Mouse (Mus musculus) stomach, embryonic 16.5 days (tissue): Measurements from ENCODE around the gene Mlh3. TPM values are rescaled to one million over a fixed set of nuclear protein-coding genes. Genes with fewer than 3 reads are reported as not detected.

Experiments
- ATAC-seq: fragments of 200-750 bp; cut with Nextera tagmentation; 2 replicates; pipeline ENCODE4 v1.8.0; 2017; ENCODE audit warnings: moderate number of reproducible peaks, moderate TSS enrichment; ENCODE audit not compliant: insufficient read depth, low FRiP score
- H3K27ac ChIP-seq: fragments of 300-500 bp; sonication (generic); 2 replicates; pipeline ENCODE4 v1.5.1; 2014; ENCODE audit warnings: low read length
- H3K27me3 ChIP-seq: fragments of 300-500 bp; sonication (generic); 2 replicates; pipeline ENCODE4 v1.6.1; 2014; ENCODE audit warnings: low read length, control low read depth, mixed read lengths; ENCODE audit not compliant: control insufficient read depth, insufficient read depth
- H3K36me3 ChIP-seq: fragments of 300-500 bp; sonication (generic); 2 replicates; pipeline ENCODE4 v1.6.1; 2014; ENCODE audit warnings: low read length; ENCODE audit not compliant: control insufficient read depth, insufficient read depth
- H3K4me1 ChIP-seq: fragments of 300-500 bp; sonication (generic); 2 replicates; pipeline ENCODE4 v1.6.1; 2014; ENCODE audit warnings: low read length, control low read depth, mixed read lengths; ENCODE audit not compliant: control insufficient read depth, insufficient read depth
- H3K4me2 ChIP-seq: fragments of 300-500 bp; sonication (generic); 2 replicates; pipeline ENCODE4 v1.6.1; 2014; ENCODE audit warnings: low read depth, low read length, mixed read lengths
- H3K4me3 ChIP-seq: fragments of 300-500 bp; sonication (generic); replicated peaks from 2 replicates; pipeline ENCODE4 v1.5.1; 2014; ENCODE audit warnings: mild to moderate bottlenecking, low read length
- H3K9ac ChIP-seq: fragments of 300-500 bp; sonication (generic); 2 replicates; pipeline ENCODE4 v1.6.1; 2014; ENCODE audit warnings: low read length
- H3K9me3 ChIP-seq: fragments of 300-500 bp; sonication (generic); replicated peaks from 2 replicates; pipeline ENCODE4 v1.6.1; 2016; ENCODE audit warnings: low read length, control low read depth; ENCODE audit not compliant: control insufficient read depth
- WGBS: fragments of 180-500 bp; shearing (Covaris S2); extraction: QIAGEN DNeasy Blood & Tissue Kit; methylation state at CpG from one replicate; pipeline ENCODE4 v1.1.7; 2014; 5-methylcytosine and 5-hydroxymethylcytosine counted together
- polyA plus RNA-seq: library from polyadenylated mRNA; unstranded; fragments of >200 nt; fragmentation: Nextera tagmentation; extraction: Ambion mirVana; gene quantifications from 2 replicates; pipeline ENCODE4 v1.2.1, GENCODE M21; 2015

The Mlh3 gene
- polyA plus RNA-seq, 1 experiment from 2014 or later: 8.4 TPM

GRCm38 (mm10) chr12:85263190-85263589 is 7.2 kb downstream of the Mlh3 start:
- ATAC-seq: 0 out of 2 replicates have a peak, but pooled peaks have one; percentile 22
- H3K9ac ChIP-seq: no peak overlapping the region
- no peaks in the 10 kb centered on the region for H3K27me3 ChIP-seq
- H3K4me2 ChIP-seq: no peak overlapping the region
- peaks cover 20% of the 10 kb centered on the region; the same call in 1 of the 2 replicates for H3K4me1 ChIP-seq
- no peaks in the 10 kb centered on the region; the same call in 1 of the 2 replicates for H3K9me3 ChIP-seq
- peak overlapping the region; percentile 34 for H3K27ac ChIP-seq
- 66% methylated on average over 5 of the region's 5 CpGs for WGBS
- no peak overlapping the region for H3K4me3 ChIP-seq
- no peaks in the 10 kb centered on the region for H3K36me3 ChIP-seq

DNA sequence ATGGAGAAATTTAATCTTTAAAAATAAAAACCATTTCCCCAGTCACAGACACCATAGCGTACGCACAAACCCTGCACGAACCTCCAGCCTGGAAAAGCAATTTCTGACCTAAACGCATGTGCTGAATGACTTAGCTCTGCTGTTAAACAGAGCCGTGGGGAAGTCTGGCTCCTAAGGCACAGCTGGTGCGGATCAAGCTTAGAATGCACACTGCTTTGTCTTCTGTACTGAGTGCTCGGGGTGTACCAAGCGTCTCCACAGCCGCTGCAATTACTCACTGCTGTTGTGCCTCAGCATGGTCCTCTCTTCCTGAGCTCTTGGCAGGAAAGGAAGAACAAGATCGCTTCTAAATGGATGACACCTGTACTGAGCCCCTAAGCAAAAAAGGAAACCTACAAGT is 7.9 kb downstream of the Mlh3 start:
- peak; percentile 90 for ATAC-seq
- Histone ChIP-seq H3K27ac (peak overlapping the region; percentile 34; the same call in 1 of the 2 replicates), H3K4me3 (no peak overlapping the region), H3K4me2 (no peak overlapping the region), H3K27me3 (no peaks in the 10 kb centered on the region), H3K36me3 (no peaks in the 10 kb centered on the region), H3K9me3 (no peaks in the 10 kb centered on the region), H3K4me1 (peaks cover 20% of the 10 kb centered on the region; the same call in 1 of the 2 replicates), H3K9ac (no peak overlapping the region)
- 34% methylated on average over 10 of the region's 10 CpGs for WGBS

- ATAC-seq: no peak
- Histone ChIP-seq H3K27me3 (no peaks in the 10 kb centered on the region), H3K4me3 (no peak overlapping the region), H3K27ac (peak overlapping the region; percentile 21; the same call in 1 of the 2 replicates), H3K9me3 (no peaks in the 10 kb centered on the region), H3K4me2 (no peak overlapping the region), H3K4me1 (peaks cover 8% of the 10 kb centered on the region; the same call in 1 of the 2 replicates), H3K9ac (no peak overlapping the region), H3K36me3 (no peaks in the 10 kb centered on the region)
- WGBS: 80% methylated on average over 7 of the region's 7 CpGs
Observed at GRCm38 (mm10) chr12:85257008-85257639, 13.3 kb downstream of the Mlh3 start.

DNA sequence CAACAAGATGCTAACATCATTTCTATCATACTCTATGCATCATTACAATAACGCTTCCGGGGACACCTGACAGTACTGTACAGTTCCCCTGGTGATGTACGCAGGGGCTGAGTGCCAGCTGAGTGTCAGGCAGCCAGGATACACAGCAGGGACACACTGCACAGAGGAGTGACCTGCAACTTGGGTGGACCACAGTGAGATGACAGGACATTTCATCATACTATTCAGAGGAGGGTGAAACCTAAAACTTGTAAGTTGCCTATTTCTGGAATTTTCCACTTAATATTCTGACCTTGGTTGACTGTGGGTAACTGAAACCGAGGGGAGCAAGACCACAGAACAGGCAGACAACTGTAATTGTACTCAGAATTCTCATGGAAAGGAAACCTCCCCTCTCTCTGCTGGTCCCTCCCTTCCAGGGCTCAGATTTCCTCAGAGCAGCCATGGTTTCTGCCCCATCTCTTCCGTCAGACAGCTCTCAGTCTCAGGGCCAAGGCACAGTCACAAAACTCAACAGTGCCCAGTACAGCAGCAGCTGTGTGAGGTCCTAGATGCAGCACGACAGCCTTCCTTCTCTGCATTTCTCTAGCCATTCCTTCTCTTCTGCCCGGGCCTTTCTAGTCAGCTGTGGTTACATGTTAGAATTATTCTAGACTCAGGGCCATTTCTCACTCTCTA is 14.2 kb downstream of the Mlh3 start:
- 61% methylated on average over 7 of the region's 7 CpGs for WGBS
- Histone ChIP-seq H3K27me3 (no peaks in the 10 kb centered on the region), H3K4me2 (no peak overlapping the region), H3K4me1 (0 out of 2 replicates have a peak, but pooled peaks cover 6% of the 10 kb centered on the region), H3K9me3 (no peaks in the 10 kb centered on the region), H3K9ac (0 out of 2 replicates have a peak overlapping the region, but pooled peaks have one; percentile 9), H3K36me3 (no peaks in the 10 kb centered on the region), H3K27ac (no peak overlapping the region), H3K4me3 (no peak overlapping the region)
- ATAC-seq: no peak

DNA sequence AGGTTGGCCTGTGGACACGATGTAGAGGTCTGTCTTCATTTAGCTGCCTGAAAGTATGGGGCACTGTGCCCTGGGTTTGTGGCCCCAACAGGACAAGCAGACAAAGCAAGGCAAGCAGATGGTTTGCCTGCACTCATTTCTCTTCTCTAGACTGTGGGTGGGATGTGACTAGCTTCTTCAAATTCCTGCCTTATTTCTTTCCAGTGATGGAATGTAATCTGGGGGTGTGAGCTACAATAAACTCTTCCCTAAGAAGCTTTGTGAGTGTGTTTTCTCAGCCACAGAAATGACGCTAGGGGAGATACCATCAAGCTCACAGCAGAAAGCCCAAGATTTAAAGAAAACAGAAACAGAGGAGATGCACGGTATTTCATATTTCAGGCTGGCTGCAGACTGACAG is 18.3 kb downstream of the Mlh3 start:
- H3K27me3 ChIP-seq: no peaks in the 10 kb centered on the region
- H3K36me3 ChIP-seq: no peaks in the 10 kb centered on the region
- no peak overlapping the region for H3K4me3 ChIP-seq
- 0 out of 2 replicates have a peak, but pooled peaks cover 4% of the 10 kb centered on the region for H3K4me1 ChIP-seq
- H3K27ac ChIP-seq: no peak overlapping the region
- WGBS: 77% methylated on average over 3 of the region's 3 CpGs
- ATAC-seq: no peak
- H3K9me3 ChIP-seq: no peaks in the 10 kb centered on the region
- no peak overlapping the region for H3K4me2 ChIP-seq
- H3K9ac ChIP-seq: no peak overlapping the region

- Histone ChIP-seq H3K4me2 (no peak overlapping the region), H3K27ac (no peak overlapping the region), H3K9me3 (no peaks in the 10 kb centered on the region), H3K4me3 (no peak overlapping the region), H3K9ac (no peak overlapping the region), H3K27me3 (no peaks in the 10 kb centered on the region), H3K36me3 (no peaks in the 10 kb centered on the region), H3K4me1 (no peaks in the 10 kb centered on the region)
- no peak for ATAC-seq
- WGBS: 93% methylated on average over 5 of the region's 5 CpGs
Observed at GRCm38 (mm10) chr12:85237553-85237952, 32.8 kb downstream of the Mlh3 start.

GRCm38 (mm10) chr12:85233376-85234358 is 36.7 kb downstream of the Mlh3 start:
- Histone ChIP-seq H3K9me3 (no peaks in the 10 kb centered on the region), H3K4me3 (no peak overlapping the region), H3K9ac (no peak overlapping the region), H3K27ac (no peak overlapping the region), H3K27me3 (no peaks in the 10 kb centered on the region), H3K36me3 (no peaks in the 10 kb centered on the region), H3K4me2 (no peak overlapping the region), H3K4me1 (no peaks in the 10 kb centered on the region)
- ATAC-seq: no peak
- 76% methylated on average over 21 of the region's 21 CpGs for WGBS

DNA sequence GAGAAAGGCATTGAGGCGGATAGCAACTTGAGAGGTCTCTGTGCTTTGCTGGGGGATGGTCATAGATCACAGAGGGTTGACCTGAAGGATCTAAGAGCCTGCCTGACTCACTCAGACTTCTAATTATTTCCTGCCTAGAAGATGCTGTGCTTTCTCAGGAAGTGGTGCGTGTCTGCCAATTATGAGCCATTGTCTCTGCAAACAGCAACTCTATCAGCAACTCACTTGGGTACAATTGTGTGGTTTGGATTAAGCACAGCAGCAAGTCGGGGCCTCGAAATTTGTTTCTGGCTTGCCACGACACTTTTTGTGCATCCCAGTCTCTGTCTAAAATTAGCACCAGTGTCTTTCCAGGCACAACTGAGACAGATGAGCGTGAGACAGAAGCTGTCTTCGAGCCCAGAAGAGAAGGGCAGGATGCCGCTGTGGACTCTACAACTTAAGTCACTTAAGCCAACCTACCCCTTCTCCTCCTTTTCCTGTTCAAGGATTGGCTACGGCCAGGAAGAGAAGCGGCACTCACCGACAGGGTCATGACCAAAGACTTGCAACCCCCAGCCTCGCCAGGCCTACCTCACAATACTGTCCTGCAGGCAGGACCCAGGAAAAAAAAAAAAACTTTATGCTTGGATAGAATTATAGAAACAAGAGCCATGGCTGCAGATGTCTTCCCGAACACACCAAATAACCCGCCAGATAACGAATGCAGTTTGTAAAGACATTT is 42.4 kb downstream of the Mlh3 start:
- Histone ChIP-seq H3K27me3 (no peaks in the 10 kb centered on the region), H3K4me1 (peaks cover 8% of the 10 kb centered on the region; the same call in 1 of the 2 replicates), H3K9ac (no peak overlapping the region; the same call in 1 of the 2 replicates), H3K36me3 (peaks cover 9% of the 10 kb centered on the region; the same call in 1 of the 2 replicates), H3K27ac (peak overlapping the region; percentile 27; the same call in 1 of the 2 replicates), H3K4me2 (no peak overlapping the region), H3K4me3 (no peak overlapping the region), H3K9me3 (no peaks in the 10 kb centered on the region)
- 68% methylated on average over 15 of the region's 15 CpGs for WGBS
- ATAC-seq: no peak
